Comparison of ENCODE assay signal across 8 mouse cellular contexts in the genomic region with DNA sequence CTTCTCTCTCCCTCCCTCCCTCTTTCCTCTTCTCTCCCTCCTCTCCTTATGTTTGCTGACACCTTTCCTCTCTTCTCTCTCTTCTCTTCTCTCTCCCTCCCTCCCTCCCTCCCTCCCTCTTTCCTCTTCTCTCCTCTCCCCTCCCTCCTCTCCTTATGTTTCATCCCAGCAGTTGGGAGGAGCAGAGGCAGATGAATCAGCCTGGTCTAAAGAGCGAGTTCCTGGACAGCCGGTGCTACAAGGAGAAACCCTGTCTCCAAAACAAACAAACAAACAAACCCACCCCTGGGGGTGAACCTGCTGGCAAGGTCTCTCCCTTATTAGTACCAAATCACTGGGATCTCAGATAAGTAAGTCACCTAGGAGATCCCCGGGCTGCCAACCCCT. TPM values are rescaled to one million over a fixed set of nuclear protein-coding genes. Genes with fewer than 3 reads are reported as not detected.
DNase-seq lines count a peak whose midpoint lies in the region; ATAC-seq and TF ChIP-seq lines count a peak whose summit lies in the region.

No protein-coding gene starts in this region.

- 1% methylated on average over 3 of the region's 3 CpGs for WGBS in cerebellum, adult 2 months
- 0% methylated on average over 3 of the region's 3 CpGs for WGBS in neural tube, embryonic 11.5 days
- 1% methylated on average over 3 of the region's 3 CpGs for WGBS in limb, embryonic 12.5 days
- 0% methylated on average over 3 of the region's 3 CpGs for WGBS in stomach, embryonic 15.5 days

- no peak for TF ChIP-seq CTCF in cerebellum, adult 2 months (IDR thresholded peaks at IDR 0.05; ENCODE audit: borderline replicate concordance, insufficient read depth, low read depth, low read length)

- TF ChIP-seq POLR2A in cerebellum, adult 2 months (IDR thresholded peaks at IDR 0.05; ENCODE audit: borderline replicate concordance, insufficient read depth, low read length) = peak; percentile 41; the same call in 1 of the 2 replicates

- peaks cover 2% of the 10 kb centered on the region; the same call in 1 of the 2 replicates for H3K4me1 ChIP-seq in cerebellum, adult 2 months (ENCODE audit: control insufficient read depth, insufficient read depth, low read length)
- H3K4me1 ChIP-seq in neural tube, embryonic 11.5 days (ENCODE audit: control insufficient read depth, insufficient read depth, low read length) = peaks cover 8% of the 10 kb centered on the region
- H3K4me1 ChIP-seq in limb, embryonic 12.5 days (replicated peaks) = peaks cover 13% of the 10 kb centered on the region
- peaks cover 12% of the 10 kb centered on the region; the same call in 1 of the 2 replicates for H3K4me1 ChIP-seq in stomach, embryonic 15.5 days

- H3K36me3 ChIP-seq in neural tube, embryonic 11.5 days (ENCODE audit: control insufficient read depth, insufficient read depth, low read length) = peaks cover 20% of the 10 kb centered on the region
- peaks cover 33% of the 10 kb centered on the region for H3K36me3 ChIP-seq in limb, embryonic 12.5 days
- H3K36me3 ChIP-seq in stomach, embryonic 15.5 days = peaks cover 27% of the 10 kb centered on the region

- H3K27ac ChIP-seq in cerebellum, adult 2 months (ENCODE audit: insufficient read depth, low read length) = peak overlapping the region; percentile 92
- H3K27ac ChIP-seq in neural tube, embryonic 11.5 days (ENCODE audit: low read depth, low read length) = peak overlapping the region; percentile 88
- peak overlapping the region; percentile 91 for H3K27ac ChIP-seq in limb, embryonic 12.5 days
- H3K27ac ChIP-seq in stomach, embryonic 15.5 days = peak overlapping the region; percentile 98

- peak overlapping the region; percentile 90 for H3K4me2 ChIP-seq in neural tube, embryonic 11.5 days (ENCODE audit: low read depth)
- peak overlapping the region; percentile 95 for H3K4me2 ChIP-seq in limb, embryonic 12.5 days
- peak overlapping the region; percentile 68 for H3K4me2 ChIP-seq in stomach, embryonic 15.5 days

- DNase-seq in cerebellum, adult 2 months = no peak
- DNase-seq in cerebellum, postnatal 10 days = no peak
- no peak for DNase-seq in neural tube, embryonic 11.5 days (ENCODE audit: low spot score)
- no peak for DNase-seq in neural tube, embryonic 10.5 days (ENCODE audit: extremely low spot score, low spot score)
- DNase-seq in thymus, postnatal 14 days = no peak
- DNase-seq in layer of hippocampus, postnatal 25 days (ENCODE audit: extremely low spot score in 1 of 2, low spot score in 1 of 2) = no peak

- H3K9me3 ChIP-seq in neural tube, embryonic 11.5 days (ENCODE audit: control insufficient read depth, low read length) = no peaks in the 10 kb centered on the region
- no peaks in the 10 kb centered on the region for H3K9me3 ChIP-seq in limb, embryonic 12.5 days
- H3K9me3 ChIP-seq in stomach, embryonic 15.5 days = no peaks in the 10 kb centered on the region

- H3K9ac ChIP-seq in neural tube, embryonic 11.5 days (ENCODE audit: low read length) = peak overlapping the region; percentile 77
- H3K9ac ChIP-seq in limb, embryonic 12.5 days (replicated peaks) = peak overlapping the region; percentile 69
- peak overlapping the region; percentile 60 for H3K9ac ChIP-seq in stomach, embryonic 15.5 days

- ATAC-seq in neural tube, embryonic 11.5 days (ENCODE audit: insufficient read depth, low FRiP score, low TSS enrichment) = no peak
- ATAC-seq in limb, embryonic 12.5 days (ENCODE audit: insufficient number of reproducible peaks, insufficient read depth, low FRiP score, low TSS enrichment, low read depth) = peak; percentile 1; the same call in 1 of the 2 replicates
- ATAC-seq in stomach, embryonic 15.5 days (ENCODE audit: insufficient read depth, low FRiP score, low read depth) = no peak

- peak overlapping the region; percentile 66 for H3K4me3 ChIP-seq in cerebellum, adult 2 months (replicated peaks; ENCODE audit: insufficient read depth, low read depth, low read length)
- peak overlapping the region; percentile 57 for H3K4me3 ChIP-seq in neural tube, embryonic 11.5 days (ENCODE audit: low read depth, low read length)
- H3K4me3 ChIP-seq in limb, embryonic 12.5 days (replicated peaks) = peak overlapping the region; percentile 92
- H3K4me3 ChIP-seq in stomach, embryonic 15.5 days (replicated peaks) = peak overlapping the region; percentile 87

- H3K27me3 ChIP-seq in cerebellum, adult 2 months (ENCODE audit: control insufficient read depth, insufficient read depth, low read length) = no peaks in the 10 kb centered on the region
- no peaks in the 10 kb centered on the region for H3K27me3 ChIP-seq in neural tube, embryonic 11.5 days (ENCODE audit: control insufficient read depth, insufficient read depth, low read length)
- peaks cover 15% of the 10 kb centered on the region for H3K27me3 ChIP-seq in limb, embryonic 12.5 days
- H3K27me3 ChIP-seq in stomach, embryonic 15.5 days (replicated peaks) = no peaks in the 10 kb centered on the region

RNA-seq across cellular contexts. Expression of gene Rps5, which starts 0.8 kb away (rescaled TPM):
- 670 and 700 TPM in 2 replicates for polyA plus RNA-seq in cerebellum, adult 2 months (2012; rRNA removed)
- polyA plus RNA-seq in neural tube, embryonic 11.5 days (2014; fragmentation: Nextera tagmentation; extraction: Ambion mirVana) = 910 and 930 TPM in 2 replicates
- 884 and 916 TPM in 2 replicates for polyA plus RNA-seq in limb, embryonic 12.5 days (2016; fragmentation: Nextera tagmentation; extraction: Ambion mirVana)
- polyA plus RNA-seq in stomach, embryonic 15.5 days (2015; fragmentation: Nextera tagmentation; extraction: Ambion mirVana) = 988 and 1,049 TPM in 2 replicates
- total RNA-seq in layer of hippocampus, postnatal 25 days (2021) = 100 to 1,000 TPM; 379 to 453 TPM

RNA-seq across cellular contexts. Expression of gene Rnf225, which starts 5.9 kb away (rescaled TPM):
- polyA plus RNA-seq in cerebellum, adult 2 months (2012; rRNA removed) = 2.6 and 3.5 TPM in 2 replicates
- 0.61 and 0.66 TPM in 2 replicates for polyA plus RNA-seq in neural tube, embryonic 11.5 days (2014; fragmentation: Nextera tagmentation; extraction: Ambion mirVana)
- polyA plus RNA-seq in limb, embryonic 12.5 days (2016; fragmentation: Nextera tagmentation; extraction: Ambion mirVana) = 0.70 and 0.83 TPM in 2 replicates
- 1.0 and 1.3 TPM in 2 replicates for polyA plus RNA-seq in stomach, embryonic 15.5 days (2015; fragmentation: Nextera tagmentation; extraction: Ambion mirVana)
- total RNA-seq in layer of hippocampus, postnatal 25 days (2021) = 1 to 10 TPM in 1 of 2 experiments, under 1 TPM in 1; 0.91 to 1.3 TPM

RNA-seq across cellular contexts. Expression of gene Zscan22, which starts 23.7 kb away (rescaled TPM):
- polyA plus RNA-seq in cerebellum, adult 2 months (2012; rRNA removed) = 13.1 and 14.0 TPM in 2 replicates
- 18.3 and 19.7 TPM in 2 replicates for polyA plus RNA-seq in neural tube, embryonic 11.5 days (2014; fragmentation: Nextera tagmentation; extraction: Ambion mirVana)
- 15.6 and 16.4 TPM in 2 replicates for polyA plus RNA-seq in limb, embryonic 12.5 days (2016; fragmentation: Nextera tagmentation; extraction: Ambion mirVana)
- 13.3 and 15.6 TPM in 2 replicates for polyA plus RNA-seq in stomach, embryonic 15.5 days (2015; fragmentation: Nextera tagmentation; extraction: Ambion mirVana)
- total RNA-seq in layer of hippocampus, postnatal 25 days (2021) = 10 to 100 TPM; 14.4 to 15.1 TPM

RNA-seq across cellular contexts. Expression of gene Zfp128, which starts 40.3 kb away (rescaled TPM):
- polyA plus RNA-seq in cerebellum, adult 2 months (2012; rRNA removed) = 5.6 and 6.1 TPM in 2 replicates
- polyA plus RNA-seq in neural tube, embryonic 11.5 days (2014; fragmentation: Nextera tagmentation; extraction: Ambion mirVana) = 7.0 and 8.1 TPM in 2 replicates
- 7.1 and 8.0 TPM in 2 replicates for polyA plus RNA-seq in limb, embryonic 12.5 days (2016; fragmentation: Nextera tagmentation; extraction: Ambion mirVana)
- polyA plus RNA-seq in stomach, embryonic 15.5 days (2015; fragmentation: Nextera tagmentation; extraction: Ambion mirVana) = 3.4 and 3.6 TPM in 2 replicates
- 1 to 10 TPM; 6.8 to 9.0 TPM for total RNA-seq in layer of hippocampus, postnatal 25 days (2021)

RNA-seq across cellular contexts. Expression of gene Zfp324, which starts 44.3 kb away (rescaled TPM):
- polyA plus RNA-seq in cerebellum, adult 2 months (2012; rRNA removed) = 5.8 and 6.2 TPM in 2 replicates
- 9.8 and 10.3 TPM in 2 replicates for polyA plus RNA-seq in neural tube, embryonic 11.5 days (2014; fragmentation: Nextera tagmentation; extraction: Ambion mirVana)
- polyA plus RNA-seq in limb, embryonic 12.5 days (2016; fragmentation: Nextera tagmentation; extraction: Ambion mirVana) = 10.9 and 13.3 TPM in 2 replicates
- polyA plus RNA-seq in stomach, embryonic 15.5 days (2015; fragmentation: Nextera tagmentation; extraction: Ambion mirVana) = 8.9 and 10.3 TPM in 2 replicates
- total RNA-seq in layer of hippocampus, postnatal 25 days (2021) = 10 to 100 TPM; 10.2 to 12.1 TPM
